Mouse (Mus musculus): ENCODE measurements around the gene Ampd1. TPM values are rescaled to one million over a fixed set of nuclear protein-coding genes. Genes with fewer than 3 reads are reported as not detected.

Gene Ampd1
- total RNA-seq, 1 experiment from 2014 or later, result not detected

GRCm38 (mm10) chr3:103099667-103100066 lies 25.9 kb downstream of the Ampd1 start:
- ATAC-seq (replicated peaks in 1 of 2; ENCODE audit: insufficient read depth in 1 of 2, low FRiP score in 2 of 2, low TSS enrichment in 1 of 2, low read depth in 1 of 2, poor library complexity in 2 of 2, severe bottlenecking in 2 of 2), result no peak

GRCm38 (mm10) chr3:103100735-103101134 lies 26.9 kb downstream of the Ampd1 start:
- no peak for ATAC-seq (replicated peaks in 1 of 2; ENCODE audit: insufficient read depth in 1 of 2, low FRiP score in 2 of 2, low TSS enrichment in 1 of 2, low read depth in 1 of 2, poor library complexity in 2 of 2, severe bottlenecking in 2 of 2)

GRCm38 (mm10) chr3:103101194-103101593 lies 27.4 kb downstream of the Ampd1 start:
- no peak for ATAC-seq (replicated peaks in 1 of 2; ENCODE audit: insufficient read depth in 1 of 2, low FRiP score in 2 of 2, low TSS enrichment in 1 of 2, low read depth in 1 of 2, poor library complexity in 2 of 2, severe bottlenecking in 2 of 2)

GRCm38 (mm10) chr3:103101909-103102308 lies 28.1 kb downstream of the Ampd1 start:
- ATAC-seq (replicated peaks in 1 of 2; ENCODE audit: insufficient read depth in 1 of 2, low FRiP score in 2 of 2, low TSS enrichment in 1 of 2, low read depth in 1 of 2, poor library complexity in 2 of 2, severe bottlenecking in 2 of 2), result no peak

- ATAC-seq (replicated peaks in 1 of 2; ENCODE audit: insufficient read depth in 1 of 2, low FRiP score in 2 of 2, low TSS enrichment in 1 of 2, low read depth in 1 of 2, poor library complexity in 2 of 2, severe bottlenecking in 2 of 2), result peak; percentile 93 to 95
Measured at GRCm38 (mm10) chr3:103102454-103103390, 28.9 kb downstream of the Ampd1 start, which contains the start of gene Dennd2c. Dennd2c (plus strand) TSS chr3:103102604.

- ATAC-seq (replicated peaks in 1 of 2; ENCODE audit: insufficient read depth in 1 of 2, low FRiP score in 2 of 2, low TSS enrichment in 1 of 2, low read depth in 1 of 2, poor library complexity in 2 of 2, severe bottlenecking in 2 of 2), result no peak
Measured at GRCm38 (mm10) chr3:103107565-103108240, 33.9 kb downstream of the Ampd1 start.

- peak; percentile 56 to 76; a peak in 3 of 4 replicates for ATAC-seq (replicated peaks in 1 of 2; ENCODE audit: insufficient read depth in 1 of 2, low FRiP score in 2 of 2, low TSS enrichment in 1 of 2, low read depth in 1 of 2, poor library complexity in 2 of 2, severe bottlenecking in 2 of 2)
Measured at GRCm38 (mm10) chr3:103112216-103112615, 38.4 kb downstream of the Ampd1 start.

- no peak for ATAC-seq (replicated peaks in 1 of 2; ENCODE audit: insufficient read depth in 1 of 2, low FRiP score in 2 of 2, low TSS enrichment in 1 of 2, low read depth in 1 of 2, poor library complexity in 2 of 2, severe bottlenecking in 2 of 2)
Measured at GRCm38 (mm10) chr3:103123636-103124035, 49.8 kb downstream of the Ampd1 start.

DNA sequence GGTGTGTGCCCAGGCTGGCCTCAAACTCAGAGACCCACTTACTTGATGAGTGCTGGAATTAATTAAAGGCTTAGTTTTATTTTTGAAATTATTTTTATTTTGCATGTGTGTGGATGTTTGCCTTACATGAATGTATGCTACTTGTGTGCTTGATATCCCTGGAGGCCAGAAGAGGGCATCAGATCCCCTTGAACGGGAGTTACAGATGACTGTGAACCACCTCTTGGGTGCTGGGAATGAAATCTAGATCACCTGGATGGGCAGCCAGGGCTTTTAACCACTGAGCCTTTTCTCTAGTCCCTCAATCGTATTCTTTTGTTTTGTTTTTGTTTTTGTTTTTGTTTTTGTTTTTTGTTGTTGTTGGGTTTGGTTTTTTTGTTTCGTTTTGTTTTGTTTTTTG lies 52.3 kb downstream of the Ampd1 start:
- no peak for ATAC-seq (replicated peaks in 1 of 2; ENCODE audit: insufficient read depth in 1 of 2, low FRiP score in 2 of 2, low TSS enrichment in 1 of 2, low read depth in 1 of 2, poor library complexity in 2 of 2, severe bottlenecking in 2 of 2)

GRCm38 (mm10) chr3:103127177-103127576 lies 53.4 kb downstream of the Ampd1 start:
- no peak for ATAC-seq (replicated peaks in 1 of 2; ENCODE audit: insufficient read depth in 1 of 2, low FRiP score in 2 of 2, low TSS enrichment in 1 of 2, low read depth in 1 of 2, poor library complexity in 2 of 2, severe bottlenecking in 2 of 2)

DNA sequence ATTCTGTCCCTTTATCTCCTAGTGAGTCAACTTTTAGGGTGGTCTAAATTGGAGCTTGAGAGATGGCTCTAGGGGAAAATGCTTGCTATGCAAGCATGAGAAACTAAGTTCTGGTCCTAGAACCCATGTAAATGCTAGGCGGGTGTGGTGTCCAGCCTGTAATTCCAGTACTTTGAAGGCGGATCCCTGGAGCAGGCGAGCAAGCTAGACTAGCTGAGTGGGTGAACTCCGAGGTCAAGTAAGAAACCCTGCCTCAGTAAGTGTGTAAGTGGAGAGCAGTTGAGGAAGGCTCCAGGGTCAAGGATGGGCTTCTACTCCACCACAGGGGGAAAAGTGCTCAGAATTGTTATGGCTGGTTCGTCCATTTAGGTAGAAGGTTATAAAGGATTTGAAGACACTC lies 53.9 kb downstream of the Ampd1 start:
- no peak for ATAC-seq (replicated peaks in 1 of 2; ENCODE audit: insufficient read depth in 1 of 2, low FRiP score in 2 of 2, low TSS enrichment in 1 of 2, low read depth in 1 of 2, poor library complexity in 2 of 2, severe bottlenecking in 2 of 2)

DNA sequence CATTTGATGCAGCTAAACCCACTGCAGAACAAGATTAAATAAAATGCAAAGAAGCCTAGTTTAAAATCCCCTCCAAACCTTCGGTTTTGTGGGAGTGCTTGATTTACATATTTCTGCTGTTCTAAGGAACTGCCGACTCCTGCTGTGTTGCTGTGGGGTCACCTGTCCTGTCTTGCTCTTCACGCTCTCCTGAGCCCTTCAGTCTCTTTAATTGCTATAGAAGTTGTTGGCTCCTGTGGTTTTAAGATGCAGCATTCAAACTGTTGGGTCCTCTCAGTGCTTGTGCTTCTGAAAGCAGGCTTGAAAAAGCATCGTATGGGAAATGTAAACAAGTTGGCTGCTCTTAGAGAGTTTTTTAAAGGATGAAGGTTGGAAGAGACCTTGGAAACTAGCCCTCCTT lies 54.4 kb downstream of the Ampd1 start:
- ATAC-seq (replicated peaks in 1 of 2; ENCODE audit: insufficient read depth in 1 of 2, low FRiP score in 2 of 2, low TSS enrichment in 1 of 2, low read depth in 1 of 2, poor library complexity in 2 of 2, severe bottlenecking in 2 of 2), result no peak

- ATAC-seq (replicated peaks in 1 of 2; ENCODE audit: insufficient read depth in 1 of 2, low FRiP score in 2 of 2, low TSS enrichment in 1 of 2, low read depth in 1 of 2, poor library complexity in 2 of 2, severe bottlenecking in 2 of 2), result peak; percentile 43 to 72; a peak in 3 of 4 replicates
Measured at GRCm38 (mm10) chr3:103129367-103130159, 55.7 kb downstream of the Ampd1 start.

- peak; percentile 79 to 82 for ATAC-seq (replicated peaks in 1 of 2; ENCODE audit: insufficient read depth in 1 of 2, low FRiP score in 2 of 2, low TSS enrichment in 1 of 2, low read depth in 1 of 2, poor library complexity in 2 of 2, severe bottlenecking in 2 of 2)
Measured at GRCm38 (mm10) chr3:103130236-103130751, 56.5 kb downstream of the Ampd1 start.

GRCm38 (mm10) chr3:103133098-103133497 lies 59.3 kb downstream of the Ampd1 start:
- no peak for ATAC-seq (replicated peaks in 1 of 2; ENCODE audit: insufficient read depth in 1 of 2, low FRiP score in 2 of 2, low TSS enrichment in 1 of 2, low read depth in 1 of 2, poor library complexity in 2 of 2, severe bottlenecking in 2 of 2)

DNA sequence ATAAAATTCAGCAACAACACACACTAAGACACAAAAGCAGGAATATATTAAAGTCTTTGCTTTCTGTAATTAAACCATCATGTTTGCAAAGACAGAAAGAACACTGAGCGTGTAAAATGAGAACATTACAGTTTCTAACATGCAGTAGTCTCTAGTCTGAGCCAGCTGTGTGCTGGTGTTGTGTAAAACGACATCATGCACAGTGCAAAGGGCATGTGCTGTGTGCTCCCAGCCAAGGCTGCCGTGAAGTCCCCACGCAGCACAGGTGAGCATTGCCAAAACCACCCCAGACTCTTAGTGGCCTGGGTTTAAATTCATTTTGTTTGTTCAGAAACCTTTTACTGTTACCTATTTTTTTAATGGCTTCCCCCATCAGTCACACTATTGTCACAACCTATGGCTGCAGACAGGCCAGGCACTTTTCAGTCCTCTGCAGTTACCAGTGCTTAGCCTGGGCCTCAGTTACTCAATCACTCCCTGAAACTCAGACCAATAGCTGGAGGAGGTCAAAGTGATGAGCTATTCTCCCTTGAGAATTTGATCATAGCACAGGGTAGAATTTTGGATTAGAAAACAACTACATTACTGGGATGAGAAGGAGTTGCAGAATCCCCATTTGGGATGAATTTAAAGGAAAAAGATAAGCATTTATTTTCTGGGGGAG lies 62.7 kb downstream of the Ampd1 start:
- ATAC-seq (replicated peaks in 1 of 2; ENCODE audit: insufficient read depth in 1 of 2, low FRiP score in 2 of 2, low TSS enrichment in 1 of 2, low read depth in 1 of 2, poor library complexity in 2 of 2, severe bottlenecking in 2 of 2), result no peak

- ATAC-seq (replicated peaks in 1 of 2; ENCODE audit: insufficient read depth in 1 of 2, low FRiP score in 2 of 2, low TSS enrichment in 1 of 2, low read depth in 1 of 2, poor library complexity in 2 of 2, severe bottlenecking in 2 of 2), result no peak
Measured at GRCm38 (mm10) chr3:103139047-103139446, 65.2 kb downstream of the Ampd1 start.

Data from hematopoietic stem cell, adult 5-6 weeks (primary cell).